Mouse (Mus musculus) gastrocnemius, adult 18-20 months (tissue): Measurements from ENCODE around the gene Alg12. TPM values are rescaled to one million over a fixed set of nuclear protein-coding genes. Genes with fewer than 3 reads are reported as not detected.
"Not testable (repeated sequence)": the region's sequence is repeated elsewhere in the genome, so short reads cannot be mapped to it uniquely, and the experiment has no call there.

Source experiments
- DNase-seq: peaks from one replicate; pipeline ENCODE4 v3.0.0; 2021; ENCODE audit warnings: low spot score
- total RNA-seq, 2 experiments: library from RNA; stranded (reverse); gene quantifications; 2 replicates each; pipeline ENCODE4 v1.2.3; 2021

Gene Alg12
- total RNA-seq, 2 experiments from 2014 or later: 4.2 to 4.8 TPM

DNA sequence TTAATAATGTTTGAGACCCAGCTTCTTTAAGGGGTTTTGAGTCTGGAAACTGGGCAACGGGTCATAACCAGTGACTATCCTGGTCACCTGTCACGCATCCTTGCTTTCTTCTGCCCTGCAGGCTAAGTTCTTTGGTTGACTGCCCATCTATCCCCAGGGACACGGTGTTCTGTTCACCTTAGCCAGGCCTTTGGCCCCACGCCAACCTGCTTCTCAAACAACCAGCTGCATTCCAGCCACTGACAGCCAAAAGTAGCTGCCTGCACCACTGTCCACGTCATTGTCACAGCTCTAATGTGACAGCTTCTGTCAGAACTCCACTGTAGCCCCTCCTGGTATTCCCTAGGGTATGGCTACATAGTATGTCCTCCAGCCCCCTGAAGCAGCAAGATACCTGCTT lies 12.4 kb upstream of the Alg12 start:
- peak; percentile 79 for DNase-seq

DNA sequence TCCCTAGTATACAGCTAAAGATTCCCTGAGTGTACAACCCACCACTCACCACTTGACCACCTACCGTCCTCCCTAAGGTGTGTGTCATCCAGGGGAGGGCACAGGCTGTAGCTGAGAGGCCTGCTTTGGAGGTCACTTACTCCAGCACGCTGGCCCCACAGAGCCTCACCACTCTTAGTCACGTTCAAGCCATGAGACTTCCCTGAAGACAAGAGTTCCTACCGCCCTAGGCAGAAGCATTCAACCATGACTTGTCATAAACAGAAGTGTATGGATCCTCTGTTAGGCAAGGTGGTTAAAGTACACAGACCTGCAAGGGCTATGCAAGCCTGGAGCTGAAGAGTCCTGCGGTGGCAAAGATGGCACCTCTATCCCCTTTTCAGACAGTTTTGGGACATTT lies 11.6 kb upstream of the Alg12 start:
- no peak for DNase-seq

DNA sequence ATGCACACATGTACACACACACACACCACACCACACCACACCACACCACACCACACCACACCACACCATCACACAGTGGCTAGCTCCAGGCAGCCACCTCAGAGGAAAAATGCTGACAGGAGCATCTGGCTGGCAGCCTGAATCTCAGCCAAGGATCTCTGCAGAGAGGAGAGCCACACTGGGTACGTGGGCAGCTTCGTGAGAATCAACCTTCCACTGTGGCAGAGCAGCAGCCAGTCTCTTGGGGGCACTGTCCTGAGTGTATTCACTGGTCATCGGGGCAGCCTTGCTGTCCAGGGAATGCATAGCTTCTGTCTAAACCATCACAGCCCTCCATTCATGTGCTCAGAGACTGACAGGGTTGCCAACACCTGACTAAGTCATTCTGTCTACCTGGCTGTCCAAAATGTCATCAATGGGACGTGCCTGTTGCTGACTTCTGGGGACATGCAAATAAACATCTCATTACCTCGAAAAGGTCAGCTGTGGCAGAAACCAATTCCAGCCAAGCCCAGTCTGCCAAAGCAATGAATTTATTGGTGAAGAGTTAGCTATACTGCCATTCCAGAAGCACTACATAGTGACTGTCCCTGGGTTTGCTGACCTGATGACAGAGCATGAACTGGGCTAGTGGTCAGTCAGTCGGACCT lies 10.8 kb upstream of the Alg12 start:
- no peak for DNase-seq

DNA sequence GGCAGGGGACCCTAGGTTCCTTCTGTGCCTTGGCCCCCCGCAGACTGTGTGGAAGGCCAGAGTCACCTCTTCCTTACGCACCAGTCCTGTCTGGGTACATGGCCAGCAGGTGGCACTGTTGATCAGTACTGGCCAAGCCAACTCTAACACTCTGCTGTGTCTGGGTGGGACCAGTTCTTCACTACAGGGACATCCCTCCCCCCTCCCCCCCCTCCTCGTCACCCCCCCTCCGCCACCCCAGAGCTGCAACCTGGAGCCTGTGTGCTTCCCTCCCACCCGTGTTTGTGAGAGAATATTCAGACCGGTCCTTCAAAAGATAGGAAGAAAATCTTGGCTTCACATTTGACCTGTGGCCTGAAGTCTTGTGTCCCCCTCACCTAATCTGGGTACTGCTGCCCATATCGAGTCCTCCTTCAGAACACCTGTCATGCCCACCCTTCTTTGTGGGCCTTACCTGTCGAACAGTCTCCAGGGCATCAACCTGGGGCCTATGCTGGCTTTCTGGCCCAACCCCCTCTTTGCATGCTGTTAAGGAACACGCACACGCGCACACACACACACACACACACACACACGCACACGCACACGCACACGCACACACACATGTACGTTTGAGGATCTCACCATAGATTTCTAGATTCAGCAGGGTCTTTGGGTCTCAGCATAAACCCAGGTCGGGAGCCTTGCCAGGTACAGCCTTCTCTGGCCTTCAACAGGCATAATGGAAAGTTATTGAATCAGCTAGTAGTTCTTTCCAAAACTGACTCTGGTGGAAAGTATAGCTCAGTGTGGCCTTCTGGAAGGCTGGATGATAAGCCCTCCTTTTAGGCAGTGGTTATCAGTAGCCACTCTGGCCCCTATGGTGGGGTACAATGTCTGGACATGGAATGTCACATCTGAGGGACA lies 9.9 kb upstream of the Alg12 start:
- DNase-seq: peak; percentile 93

DNA sequence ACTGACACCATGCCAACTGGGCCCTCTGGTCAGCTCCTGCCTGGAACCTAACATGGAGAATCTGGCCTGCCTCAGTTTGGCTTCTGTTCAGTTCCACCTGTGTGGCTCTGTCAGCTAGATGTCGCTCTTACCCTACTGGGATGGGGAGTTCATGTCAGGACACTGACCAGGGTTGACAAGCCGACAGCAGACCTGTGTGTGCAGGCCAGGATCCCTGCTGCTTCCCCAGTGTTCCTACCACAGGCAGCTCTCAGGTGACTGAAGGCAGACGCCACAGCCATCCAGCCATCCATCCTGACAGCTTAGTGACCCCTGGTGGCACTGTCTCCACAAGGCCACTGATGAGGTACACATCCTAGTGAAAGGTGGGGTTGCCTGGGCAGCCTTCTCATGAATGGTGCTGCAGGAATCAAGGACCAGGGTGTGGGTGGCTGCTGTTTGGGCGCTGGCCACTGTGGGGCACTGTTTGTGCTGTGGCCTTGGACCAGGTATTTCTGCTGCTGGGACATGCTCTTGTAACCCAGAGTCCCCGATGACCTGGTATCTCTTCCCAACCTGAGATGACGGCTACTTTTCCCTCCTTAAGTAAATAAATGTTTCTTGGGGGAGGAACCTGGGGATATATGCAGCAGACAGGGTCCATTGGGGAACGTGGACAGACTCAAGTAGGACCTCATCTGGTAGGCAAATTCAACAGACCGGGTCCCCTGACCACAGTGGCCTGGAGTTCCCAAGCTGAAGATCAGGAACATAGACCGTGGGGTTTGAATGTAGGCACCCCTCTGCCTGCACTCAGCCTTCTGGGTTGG lies 9.1 kb upstream of the Alg12 start:
- peak; percentile 65 for DNase-seq

DNA sequence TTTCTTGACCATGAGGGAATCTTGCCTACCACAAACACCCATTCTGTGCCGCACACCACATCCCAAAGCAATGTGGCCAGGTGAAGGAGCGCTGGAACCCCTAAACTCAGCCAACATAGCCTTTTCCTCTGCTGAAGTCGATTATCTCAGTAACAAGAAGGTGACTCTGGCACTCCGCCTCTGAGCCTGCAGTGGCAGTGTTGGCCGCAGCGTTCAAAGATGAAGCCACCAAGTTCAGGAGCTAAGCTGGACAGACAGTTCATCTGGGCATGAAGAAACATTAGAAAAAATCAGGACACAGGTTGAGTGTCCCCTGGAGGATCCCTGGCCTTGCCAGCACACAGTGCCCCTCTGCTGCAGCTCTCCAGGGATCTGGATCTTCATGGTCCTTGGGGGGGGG lies 8.3 kb upstream of the Alg12 start:
- DNase-seq: no peak

DNA sequence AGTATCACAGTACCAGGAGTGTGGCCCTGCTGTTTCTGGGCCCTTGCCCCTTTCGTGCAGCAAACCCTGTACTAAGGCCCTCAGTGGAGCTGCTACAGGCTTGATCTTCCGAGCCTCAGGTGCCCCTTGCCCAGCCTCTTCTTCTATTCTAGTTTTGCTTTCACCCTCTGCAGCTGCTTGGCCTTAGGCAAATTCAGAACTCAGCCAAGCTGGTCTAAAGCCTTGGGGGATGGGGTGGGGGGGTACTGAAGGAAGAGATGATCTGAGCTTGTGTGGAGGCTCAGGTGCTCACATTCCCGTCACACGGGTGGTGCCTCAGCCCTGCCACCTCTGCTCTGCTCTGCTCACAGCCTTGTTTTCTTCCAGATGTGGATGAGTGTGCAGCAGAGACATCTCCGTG lies 4.3 kb upstream of the Alg12 start:
- DNase-seq: no peak

DNA sequence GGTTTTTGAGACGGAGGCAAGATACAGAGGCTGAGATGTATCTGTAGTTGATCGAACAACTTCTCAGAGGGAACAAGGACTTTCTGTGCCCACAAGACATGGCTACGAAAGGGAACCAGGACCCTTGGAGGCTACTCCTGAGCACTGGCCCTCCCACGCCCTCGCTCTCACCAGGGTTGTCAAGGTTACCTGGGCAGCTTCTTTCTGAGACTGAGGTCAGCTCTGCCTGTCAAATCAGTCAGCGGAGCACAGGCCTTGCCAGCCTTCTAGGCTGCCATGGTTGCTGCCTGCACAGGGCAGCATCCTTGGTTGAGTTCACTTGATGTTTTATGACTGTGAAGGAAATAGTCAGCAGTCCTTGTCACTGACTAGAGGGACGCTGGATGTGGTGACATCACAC lies 3.4 kb upstream of the Alg12 start:
- no peak for DNase-seq

DNA sequence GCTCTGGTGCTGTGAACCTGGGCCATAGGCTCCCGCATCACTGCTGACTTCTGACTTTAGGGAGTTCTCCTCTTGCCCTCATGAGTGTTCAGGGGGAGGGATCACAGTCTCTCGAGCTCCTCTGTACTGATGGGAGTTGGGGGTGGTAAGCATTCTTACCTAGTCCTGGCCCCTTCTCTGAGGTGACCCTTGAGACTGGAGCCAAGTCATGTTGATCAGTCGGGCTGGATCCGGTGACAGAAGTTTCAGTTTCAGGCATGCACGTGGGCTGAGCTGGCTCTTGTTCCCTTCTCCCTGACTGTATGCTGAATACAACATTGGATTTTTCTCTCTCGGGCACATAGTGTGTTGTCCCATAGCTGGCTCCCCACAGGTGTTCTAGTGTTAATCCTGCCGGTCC lies 2.3 kb upstream of the Alg12 start:
- no peak for DNase-seq

DNA sequence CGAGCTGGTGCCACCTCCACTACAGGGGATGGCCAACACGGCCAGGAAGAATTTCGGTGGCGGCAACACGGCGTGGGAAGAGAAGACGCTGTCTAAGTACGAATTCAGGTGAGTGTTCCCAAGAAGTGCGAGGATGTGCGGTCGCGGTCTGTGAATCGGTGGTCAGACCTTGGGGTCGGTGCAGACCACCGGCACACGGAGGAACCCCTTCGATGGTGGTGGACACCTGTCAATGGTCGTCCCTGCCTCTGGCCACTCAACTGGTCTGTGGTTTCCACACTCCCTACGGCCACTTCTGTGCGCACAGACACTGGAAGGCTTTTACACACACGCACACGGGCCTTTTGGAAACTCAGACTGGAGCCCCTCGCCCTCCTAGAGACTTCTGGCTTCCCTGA lies 787 bp upstream of the Alg12 start:
- no peak for DNase-seq

DNA sequence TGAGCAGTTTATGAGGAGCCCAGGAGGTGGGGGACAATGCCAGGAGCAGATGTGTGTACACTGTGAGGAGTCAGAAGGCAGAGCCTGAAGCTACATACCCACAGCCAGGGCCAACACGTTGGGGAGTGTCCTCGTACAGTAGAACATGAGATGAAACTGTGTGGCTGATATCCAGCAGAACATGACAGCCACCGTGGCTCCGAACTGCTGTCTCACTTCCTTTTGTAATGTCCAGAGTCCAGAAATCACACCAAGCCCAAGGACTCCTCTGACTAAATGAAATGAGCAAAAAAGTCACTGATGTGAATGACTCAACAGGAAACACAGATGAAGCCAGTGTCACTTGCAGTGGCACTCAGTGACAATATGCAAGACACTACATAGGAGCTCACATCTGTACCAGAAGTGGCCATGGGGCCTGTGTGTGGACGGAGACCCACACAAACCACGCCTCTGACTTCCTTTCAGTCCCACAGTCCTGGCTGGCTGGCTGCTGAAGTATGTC lies 3.9 kb downstream of the Alg12 start:
- DNase-seq: no peak

DNA sequence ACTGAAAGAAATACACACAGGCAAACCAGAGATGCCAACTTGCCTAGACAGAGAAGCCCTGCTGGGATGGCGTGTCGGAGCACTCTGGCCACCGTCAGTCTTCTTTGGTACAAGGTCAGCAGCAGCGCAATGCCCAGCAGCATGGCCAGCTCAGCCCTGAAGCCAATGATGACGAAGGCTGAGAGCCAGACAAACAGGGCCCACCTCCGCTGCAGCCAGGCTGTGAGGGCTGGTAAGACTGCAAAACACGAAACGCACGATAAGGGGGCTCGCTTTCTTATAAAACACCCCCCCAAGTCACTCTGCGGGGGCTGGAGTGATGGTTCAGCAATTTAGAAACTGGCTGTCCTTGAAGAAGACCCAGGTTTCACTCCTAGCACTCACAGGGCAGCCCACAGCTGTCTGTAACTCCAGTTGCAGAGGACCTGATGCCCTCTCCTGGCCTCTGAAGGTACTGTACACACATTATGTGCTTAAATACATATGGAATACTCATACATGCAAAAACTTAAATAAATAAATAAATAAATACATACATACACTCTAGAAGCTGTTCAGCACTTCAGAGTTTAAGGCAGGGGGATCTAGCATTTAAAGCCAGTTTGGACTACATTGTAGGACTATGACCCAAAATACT lies 4.6 kb downstream of the Alg12 start:
- DNase-seq: no peak

DNA sequence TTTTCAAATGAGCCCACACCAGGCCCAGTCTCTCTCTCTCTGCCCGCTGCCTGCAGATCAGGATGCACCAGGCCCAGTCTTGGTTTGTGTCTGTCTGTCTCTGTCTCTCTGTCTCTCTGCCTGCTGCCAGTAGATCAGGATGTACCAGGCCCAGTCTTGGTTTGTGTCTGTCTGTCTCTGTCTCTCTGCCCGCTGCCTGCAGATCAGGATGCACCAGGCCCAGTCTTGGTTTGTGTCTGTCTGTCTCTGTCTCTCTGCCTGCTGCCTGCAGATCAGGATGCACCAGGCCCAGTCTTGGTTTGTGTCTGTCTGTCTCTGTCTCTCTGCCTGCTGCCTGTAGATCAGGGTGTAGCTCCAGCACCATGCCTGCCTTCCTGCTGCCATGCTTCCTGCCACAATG lies 5.2 kb downstream of the Alg12 start:
- not testable (repeated sequence) for DNase-seq

DNA sequence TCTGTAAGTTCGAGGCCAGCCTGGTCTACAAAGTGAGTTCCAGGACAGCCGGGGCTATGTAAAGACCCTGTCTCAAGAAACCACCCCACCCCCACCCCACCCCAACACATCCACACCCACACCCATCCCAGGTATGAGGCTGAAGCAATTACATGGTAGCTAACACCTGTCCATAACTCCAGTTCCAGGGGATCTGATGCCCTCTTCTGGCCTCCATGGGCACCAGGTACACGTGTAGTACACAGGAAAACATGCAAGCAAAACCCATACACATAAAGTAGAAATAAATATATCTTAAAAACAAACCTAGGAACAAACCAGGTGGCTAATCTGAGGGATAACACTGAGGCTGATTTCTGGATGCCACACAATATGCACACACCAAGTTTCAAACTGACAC lies 5.9 kb downstream of the Alg12 start:
- DNase-seq: no peak

DNA sequence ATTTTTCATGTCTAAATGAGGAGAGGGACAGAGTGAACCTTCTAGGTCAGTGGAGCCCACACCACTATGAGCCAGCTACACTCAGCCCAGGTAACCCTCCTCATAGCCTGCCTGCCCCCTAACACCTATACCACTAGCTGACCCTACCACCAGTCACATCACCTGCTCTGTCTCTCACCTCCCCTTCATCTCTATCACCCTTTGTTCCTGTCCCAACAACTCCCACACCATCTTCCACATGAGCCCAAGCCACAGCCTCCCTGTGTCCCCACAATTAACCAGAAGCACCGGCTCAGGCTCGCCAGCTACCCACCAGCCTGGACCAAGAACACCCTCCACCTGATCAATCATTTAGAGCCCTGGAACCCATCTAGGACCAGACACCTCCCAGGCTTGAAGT lies 8.7 kb downstream of the Alg12 start:
- no peak for DNase-seq

DNA sequence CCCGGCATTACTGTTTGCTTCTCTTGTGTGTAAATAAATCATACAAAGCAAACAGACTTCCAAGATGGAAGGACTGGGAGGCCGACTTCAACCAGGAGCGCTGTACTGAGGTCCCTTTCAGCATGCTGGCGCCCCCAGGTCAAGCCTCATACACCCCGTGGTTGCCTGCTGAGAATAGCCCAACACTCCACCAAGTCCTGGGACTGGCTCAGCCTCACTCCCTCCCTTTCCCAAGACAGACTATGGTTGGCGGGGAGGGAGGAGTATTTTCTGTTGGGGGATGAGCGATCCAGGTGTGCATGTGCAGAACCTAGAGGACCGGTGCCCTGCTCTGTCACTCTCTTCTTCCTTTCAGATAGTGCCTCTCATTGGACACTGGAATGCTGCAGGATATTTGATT lies 11.0 kb downstream of the Alg12 start:
- DNase-seq: no peak

DNA sequence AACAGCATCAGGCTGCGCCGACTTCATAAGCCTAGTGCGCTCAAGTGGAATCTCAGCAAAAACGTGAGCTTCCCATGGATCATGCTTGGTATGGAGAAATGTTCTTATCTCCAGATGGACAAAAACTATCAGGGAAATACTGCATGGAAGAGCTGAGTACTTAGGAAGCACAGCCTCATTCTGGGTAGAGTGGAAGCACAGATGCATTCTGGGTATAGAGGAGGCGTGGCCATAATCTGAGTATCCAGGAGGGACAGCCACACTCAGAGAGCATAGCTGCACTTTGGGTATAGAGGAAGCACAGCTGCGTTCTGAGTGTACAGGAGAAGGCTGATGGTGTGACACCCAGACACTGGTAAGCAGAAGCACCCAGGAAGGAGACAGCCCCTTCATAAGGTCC lies 16.8 kb downstream of the Alg12 start:
- DNase-seq: no peak

DNA sequence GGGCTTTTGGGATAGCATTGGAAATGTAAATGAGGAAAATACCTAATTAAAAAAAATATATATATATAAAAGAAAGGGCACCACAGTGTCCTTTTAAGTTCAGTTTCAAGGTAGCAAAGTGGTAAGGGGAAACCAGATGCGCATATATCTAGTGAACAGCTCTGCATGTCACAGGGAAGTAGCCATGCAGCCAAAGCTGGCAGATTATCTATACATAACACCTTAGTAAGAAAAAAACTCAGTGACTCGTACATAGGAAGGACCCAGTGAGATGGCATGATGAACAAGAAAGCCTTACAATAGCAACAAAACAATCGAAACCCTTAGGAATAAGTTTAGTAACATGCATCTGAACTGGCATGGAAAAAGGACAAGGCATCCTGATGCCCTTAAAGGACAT lies 17.2 kb downstream of the Alg12 start:
- DNase-seq: no peak

DNA sequence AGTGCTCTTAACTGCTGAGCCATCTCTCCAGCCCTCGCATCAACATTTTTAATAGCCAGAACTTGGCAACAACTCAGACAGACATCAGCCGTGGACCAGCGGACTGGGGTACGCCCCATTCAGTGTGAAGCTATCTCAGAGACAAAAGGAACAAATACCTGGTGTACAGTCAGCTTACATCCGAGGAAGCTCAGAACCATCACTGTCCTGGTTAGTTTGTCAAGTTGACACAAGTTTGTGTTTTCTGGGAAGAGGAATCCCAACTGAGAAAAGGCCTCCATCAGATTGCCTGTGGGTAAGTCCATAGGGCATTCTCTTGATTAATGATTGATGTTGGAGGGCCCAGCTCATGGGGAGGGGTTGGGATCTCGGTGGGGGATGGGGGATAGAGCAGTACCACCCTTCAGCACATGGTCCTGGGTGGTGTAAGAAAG lies 18.2 kb downstream of the Alg12 start:
- DNase-seq: no peak

DNA sequence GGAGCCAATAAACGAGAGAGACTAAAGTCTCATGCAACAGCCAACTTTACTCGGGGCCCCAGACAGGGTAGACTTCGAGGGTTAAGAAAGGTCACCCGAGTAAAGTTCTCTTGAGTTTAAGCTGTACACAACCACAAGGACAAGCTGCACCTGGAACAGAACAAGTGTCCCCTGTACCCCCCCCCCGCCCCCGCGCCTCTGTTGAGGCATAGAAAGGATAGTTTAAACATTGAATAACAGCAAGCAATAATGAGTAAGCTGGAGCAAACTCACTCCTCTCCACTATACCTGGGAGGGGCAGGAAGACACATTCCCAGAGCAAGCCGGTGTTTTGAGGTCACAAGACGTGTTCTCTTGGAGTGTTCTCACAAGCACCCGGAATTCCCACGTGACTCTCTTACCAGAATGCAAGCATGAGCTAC lies 19.2 kb downstream of the Alg12 start:
- DNase-seq: no peak

DNA sequence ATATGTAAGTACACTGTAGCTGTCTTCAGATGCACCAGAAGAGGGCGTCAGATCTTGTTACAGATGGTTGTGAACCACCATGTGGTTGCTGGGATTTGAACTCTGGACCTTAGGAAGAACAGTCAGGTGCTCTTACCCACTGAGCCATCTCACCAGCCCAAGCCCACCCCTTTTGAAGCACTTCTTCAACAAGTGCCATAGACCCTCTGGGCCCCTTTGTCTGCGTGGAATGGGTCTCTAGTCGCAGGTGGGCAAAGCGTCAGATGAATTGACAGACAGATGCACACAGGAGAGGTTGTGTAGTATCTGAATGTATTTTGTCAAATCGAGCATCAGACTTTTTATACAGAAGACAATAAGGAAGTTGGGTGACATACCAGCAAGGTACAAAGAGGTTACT lies 24.4 kb downstream of the Alg12 start:
- DNase-seq: not testable (repeated sequence)
